Mouse (Mus musculus) heart, postnatal 0 days (tissue): ENCODE results near the gene Cmtr1. TPM values are rescaled to one million over a fixed set of nuclear protein-coding genes. Genes with fewer than 3 reads are reported as not detected.
"Not testable (repeated sequence)": the region's sequence is repeated elsewhere in the genome, so short reads cannot be mapped to it uniquely, and the experiment has no call there.

Experiments used
- ATAC-seq: fragments of 200-750 bp; cut with Nextera tagmentation; 2 replicates; pipeline ENCODE4 v1.8.0; 2017; ENCODE audit warnings: low read depth, moderate number of reproducible peaks, moderate library complexity; ENCODE audit not compliant: insufficient read depth
- DNase-seq: peaks from one replicate; pipeline ENCODE4 v3.0.0-alpha.2; 2016; ENCODE audit warnings: low spot score
- H3K27ac ChIP-seq: fragments of 300-500 bp; sonication (generic); 2 replicates; pipeline ENCODE4 v1.5.1; 2014; ENCODE audit warnings: low read depth, mild to moderate bottlenecking
- H3K27me3 ChIP-seq: fragments of 300-500 bp; sonication (generic); 2 replicates; pipeline ENCODE4 v1.6.1; 2014; ENCODE audit warnings: low read length, mixed read lengths; ENCODE audit not compliant: control insufficient read depth, insufficient read depth
- H3K36me3 ChIP-seq: fragments of 300-500 bp; sonication (generic); replicated peaks from 2 replicates; pipeline ENCODE4 v1.6.1; 2014; ENCODE audit warnings: low read length, mixed read lengths; ENCODE audit not compliant: control insufficient read depth, insufficient read depth
- H3K4me1 ChIP-seq: fragments of 300-500 bp; sonication (generic); 2 replicates; pipeline ENCODE4 v1.6.1; 2014; ENCODE audit warnings: antibody characterized with exemption; ENCODE audit not compliant: control insufficient read depth, insufficient read depth
- H3K4me2 ChIP-seq: fragments of 300-500 bp; sonication (generic); 2 replicates; pipeline ENCODE4 v1.6.1; 2014; ENCODE audit warnings: low read depth, mild to moderate bottlenecking, low read length, moderate library complexity
- H3K4me3 ChIP-seq: fragments of 300-500 bp; sonication (generic); 2 replicates; pipeline ENCODE4 v1.5.1; 2014; ENCODE audit warnings: low read depth, low read length
- H3K9ac ChIP-seq: fragments of 300-500 bp; sonication (generic); replicated peaks from 2 replicates; pipeline ENCODE4 v1.6.1; 2014; ENCODE audit warnings: low read depth, low read length, mixed read lengths
- H3K9me3 ChIP-seq: fragments of 300-500 bp; sonication (generic); replicated peaks from 2 replicates; pipeline ENCODE4 v1.6.1; 2016; ENCODE audit warnings: low read length; ENCODE audit not compliant: control insufficient read depth
- CTCF ChIP-seq: IDR thresholded peaks from 2 replicates; pipeline ENCODE4 v1.5.1; 2016; ENCODE audit warnings: antibody characterized with exemption, control low read depth, low read depth
- EP300 ChIP-seq: IDR thresholded peaks from 2 replicates; pipeline ENCODE4 v1.6.1; 2016; ENCODE audit warnings: antibody characterized with exemption, low read depth
- WGBS: fragments of 180-500 bp; shearing (Covaris S2); extraction: QIAGEN DNeasy Blood & Tissue Kit; methylation state at CpG from one replicate; pipeline ENCODE4 v1.1.7; 2014; 5-methylcytosine and 5-hydroxymethylcytosine counted together
- polyA plus RNA-seq: library from polyadenylated mRNA; unstranded; fragments of >200 nt; fragmentation: Nextera tagmentation; extraction: Ambion mirVana; gene quantifications from 2 replicates; pipeline ENCODE4 v1.2.1, GENCODE M21; 2015
- total RNA-seq: library from RNA; depleted of rRNA; stranded (reverse); fragments of >200 nt; gene quantifications from 2 replicates; pipeline ENCODE4 v1.2.3, GENCODE M21; 2014; ENCODE audit warnings: low replicate concordance

Cmtr1 gene
- total and polyA plus RNA-seq, 2 experiments from 2014 or later = 72.9 to 81.4 TPM

GRCm38 (mm10) chr17:29712565-29712964, 52.2 kb downstream of the Cmtr1 start:
- H3K36me3 ChIP-seq = no peaks in the 10 kb centered on the region
- H3K9me3 ChIP-seq = no peaks in the 10 kb centered on the region
- 62% methylated on average over 7 of the region's 7 CpGs for WGBS
- DNase-seq (no peak), ATAC-seq (no peak)
- no peak overlapping the region for H3K4me2 ChIP-seq
- no peak overlapping the region for H3K27ac ChIP-seq
- no peak overlapping the region for H3K4me3 ChIP-seq
- H3K9ac ChIP-seq = no peak overlapping the region
- H3K27me3 ChIP-seq = no peaks in the 10 kb centered on the region
- peaks cover 39% of the 10 kb centered on the region for H3K4me1 ChIP-seq
- TF ChIP-seq CTCF (no peak), EP300 (no peak)

DNA sequence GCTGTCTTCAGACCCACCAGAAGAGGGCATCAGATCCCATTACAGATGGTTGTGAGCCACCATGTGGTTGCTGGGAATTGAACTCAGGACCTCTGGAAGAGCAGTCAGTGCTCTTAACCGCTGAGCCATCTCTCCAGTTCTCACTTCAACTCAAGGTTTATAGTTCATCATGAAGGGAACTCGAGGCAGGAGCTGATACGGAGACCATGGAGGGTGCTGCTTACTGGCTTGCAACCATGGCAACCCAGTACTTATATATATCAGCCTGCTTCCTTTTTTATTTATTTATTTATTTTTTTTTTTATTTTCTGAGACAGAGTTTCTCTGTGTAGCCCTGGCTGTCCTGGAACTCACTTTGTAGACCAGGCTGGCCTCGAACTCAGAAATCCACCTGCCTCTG, 53.3 kb downstream of the Cmtr1 start:
- not testable (repeated sequence) for DNase-seq, H3K27ac ChIP-seq, H3K27me3 ChIP-seq, H3K4me3 ChIP-seq, H3K36me3 ChIP-seq, ATAC-seq, H3K4me2 ChIP-seq, H3K9ac ChIP-seq, H3K9me3 ChIP-seq
- H3K4me1 ChIP-seq = peaks cover 38% of the 10 kb centered on the region
- 96% methylated on average over 4 of the region's 4 CpGs for WGBS

DNA sequence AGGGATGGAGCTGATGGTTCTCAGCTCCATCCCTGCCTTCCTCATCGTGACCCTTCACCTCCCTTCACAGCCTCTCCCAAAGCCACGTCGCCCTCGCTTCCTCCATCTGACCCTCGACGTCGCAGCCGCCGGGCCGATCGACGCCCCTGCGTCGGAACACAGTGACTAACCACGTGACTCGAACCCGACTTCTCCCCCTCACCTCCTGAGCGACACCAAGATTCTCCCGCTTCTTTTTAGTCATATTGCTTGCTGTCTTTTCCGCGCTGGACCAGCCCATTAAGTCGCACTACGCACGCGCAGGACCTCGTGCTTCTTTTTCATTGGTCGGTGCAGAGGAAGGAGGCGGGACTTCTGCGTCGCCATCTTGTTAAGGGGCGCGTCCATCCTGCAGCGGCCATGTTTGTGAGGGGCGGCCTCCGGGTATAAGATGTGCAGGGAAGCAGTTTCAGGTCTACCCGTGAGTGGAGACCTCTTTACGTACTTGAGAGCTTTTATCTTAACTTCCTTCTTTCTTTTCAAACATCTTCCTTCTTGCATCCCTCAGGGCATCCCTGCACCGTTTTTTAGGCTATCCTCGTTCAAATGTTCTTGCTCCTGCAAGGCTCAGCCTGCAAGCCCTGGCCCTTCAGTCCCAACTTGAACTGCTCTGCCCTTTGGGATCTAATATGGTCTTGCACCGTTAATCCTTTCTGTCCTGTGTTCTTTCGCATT, 56.5 kb downstream of the Cmtr1 start, which contains the start of gene Ccdc167:
Gene Ccdc167, minus strand, starts transcription at position 313 of the 714 bp plus-strand sequence.
- no peaks in the 10 kb centered on the region for H3K36me3 ChIP-seq
- H3K27ac ChIP-seq = no peak within 1 kb of the TSS
- peak within 1 kb of the TSS; percentile 59; the same call in 1 of the 2 replicates for H3K9ac ChIP-seq
- H3K27me3 ChIP-seq = no peaks in the 10 kb centered on the region
- no peaks in the 10 kb centered on the region for H3K9me3 ChIP-seq
- 5% methylated on average over 40 of the region's 41 CpGs for WGBS
- H3K4me1 ChIP-seq = peaks cover 12% of the 10 kb centered on the region; the same call in 1 of the 2 replicates
- peak within 1 kb of the TSS; percentile 62 for H3K4me3 ChIP-seq
- peak within 1 kb of the TSS; percentile 92 for H3K4me2 ChIP-seq
- ATAC-seq (peak; percentile 99), DNase-seq (peak; percentile 94)
- TF ChIP-seq EP300 (no peak), CTCF (no peak)

GRCm38 (mm10) chr17:29718660-29719059, 58.3 kb downstream of the Cmtr1 start:
- WGBS = 76% methylated on average over 8 of the region's 8 CpGs
- ATAC-seq = no peak
- no peak for TF ChIP-seq CTCF
- no peak for TF ChIP-seq EP300
- no peaks in the 10 kb centered on the region for H3K27me3 ChIP-seq
- H3K36me3 ChIP-seq = no peaks in the 10 kb centered on the region
- no peak overlapping the region for H3K9ac ChIP-seq
- no peak overlapping the region for H3K27ac ChIP-seq
- no peaks in the 10 kb centered on the region for H3K9me3 ChIP-seq
- no peak overlapping the region for H3K4me3 ChIP-seq
- H3K4me2 ChIP-seq = no peak overlapping the region
- peaks cover 12% of the 10 kb centered on the region; the same call in 1 of the 2 replicates for H3K4me1 ChIP-seq
- DNase-seq = no peak

- Histone ChIP-seq H3K27me3 (no peaks in the 10 kb centered on the region), H3K36me3 (no peaks in the 10 kb centered on the region), H3K9me3 (no peaks in the 10 kb centered on the region), H3K9ac (no peak overlapping the region), H3K4me3 (no peak overlapping the region), H3K4me1 (peaks cover 12% of the 10 kb centered on the region; the same call in 1 of the 2 replicates), H3K27ac (no peak overlapping the region), H3K4me2 (no peak overlapping the region)
- DNase-seq (no peak), ATAC-seq (no peak)
- 69% methylated on average over 13 of the region's 13 CpGs for WGBS
- no peak for TF ChIP-seq EP300
- TF ChIP-seq CTCF = no peak
Observed at GRCm38 (mm10) chr17:29719628-29720575, 59.5 kb downstream of the Cmtr1 start.
